Mouse (Mus musculus): Measurements from ENCODE around the gene Tmem145.

Gene Tmem145

DNA sequence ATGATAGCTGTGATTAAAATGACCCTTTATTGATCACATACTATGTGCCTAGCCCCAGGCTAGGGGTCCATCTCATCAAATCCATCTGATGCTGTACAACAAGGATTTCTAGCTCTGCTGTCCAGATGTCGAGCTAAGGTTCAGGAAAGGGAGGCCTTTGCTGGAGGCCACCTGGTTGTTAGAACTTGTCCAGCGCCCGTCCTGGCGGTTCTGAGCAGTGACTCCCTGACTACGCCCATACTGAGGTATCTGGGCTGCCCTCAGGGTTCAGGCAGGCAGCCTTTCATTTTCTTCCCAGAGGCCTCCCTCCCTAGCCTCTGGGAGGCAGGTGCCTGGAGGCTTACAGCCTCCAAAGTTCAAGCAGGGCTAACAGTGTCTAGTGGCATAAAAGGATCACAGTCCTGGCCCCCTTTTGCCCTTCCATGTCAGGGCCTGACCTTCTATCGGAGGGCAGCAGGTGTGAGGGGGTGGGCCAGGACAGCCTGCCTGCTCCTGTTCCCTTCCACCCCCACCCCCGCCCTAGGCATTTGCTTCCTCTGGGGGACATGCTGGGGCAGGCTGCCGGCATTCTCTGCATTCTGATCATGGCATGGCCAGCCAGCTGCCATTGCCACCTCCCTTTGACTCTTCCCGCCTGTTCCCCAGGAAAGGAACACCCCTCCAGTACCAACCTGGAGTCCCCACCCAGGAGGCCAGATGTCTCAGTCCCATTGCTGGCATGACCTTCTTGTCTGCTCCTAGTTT is 30.2 kb upstream of the Tmem145 start:
- DNase-seq (ENCODE audit: low spot score in 2 of 2), result no peak

- DNase-seq (ENCODE audit: low spot score in 2 of 2), result no peak
These were observed 28.5 kb upstream of the Tmem145 start for GRCm38 (mm10) chr7:25277405-25277804.

GRCm38 (mm10) chr7:25277998-25278340 is 27.9 kb upstream of the Tmem145 start:
- DNase-seq (ENCODE audit: low spot score in 2 of 2), result no peak

GRCm38 (mm10) chr7:25278341-25279075 is 27.4 kb upstream of the Tmem145 start:
- peak in 1 of 2 experiments; percentile 82 for DNase-seq (ENCODE audit: low spot score in 2 of 2)

DNA sequence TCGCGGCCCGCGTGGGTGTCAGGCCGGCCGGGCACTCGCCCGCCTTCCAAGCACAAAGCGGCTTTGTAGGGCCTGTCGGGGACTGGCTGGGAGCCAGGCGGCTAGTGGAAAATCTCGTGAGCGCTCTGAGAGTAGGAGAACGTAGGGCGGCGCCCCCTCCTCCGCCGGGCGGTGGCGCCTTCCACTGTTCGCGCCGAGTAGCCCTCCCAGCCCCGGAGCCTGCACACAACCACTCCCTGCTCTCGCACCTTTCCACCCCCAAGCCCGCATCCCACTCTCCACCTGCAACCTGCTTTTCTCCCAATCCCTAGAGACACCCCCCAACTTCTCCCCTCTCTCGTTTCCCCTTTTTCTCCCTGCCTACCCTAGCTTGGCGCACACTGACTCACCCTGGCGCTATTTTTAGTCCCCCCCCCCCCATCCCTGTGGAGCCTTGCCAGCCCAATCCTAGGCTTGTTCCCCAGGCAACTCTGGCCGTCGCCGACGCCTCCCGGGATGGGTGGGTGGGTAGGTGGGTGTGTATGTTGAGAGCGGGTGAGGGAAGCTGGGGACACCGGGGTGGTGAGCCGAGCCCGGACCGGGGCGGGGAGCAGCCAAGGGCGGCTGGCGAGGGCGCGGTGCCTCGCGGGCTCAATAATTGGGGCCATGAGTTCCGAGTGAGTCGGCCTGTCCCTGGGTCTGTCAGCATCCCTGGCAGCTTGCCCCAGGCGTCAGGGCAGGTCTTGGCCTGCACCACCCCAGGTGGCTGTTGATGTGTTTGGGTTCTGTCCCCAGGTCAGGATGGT is 26.6 kb upstream of the Tmem145 start:
- DNase-seq (ENCODE audit: low spot score in 2 of 2), result peak; percentile 80 to 91

DNA sequence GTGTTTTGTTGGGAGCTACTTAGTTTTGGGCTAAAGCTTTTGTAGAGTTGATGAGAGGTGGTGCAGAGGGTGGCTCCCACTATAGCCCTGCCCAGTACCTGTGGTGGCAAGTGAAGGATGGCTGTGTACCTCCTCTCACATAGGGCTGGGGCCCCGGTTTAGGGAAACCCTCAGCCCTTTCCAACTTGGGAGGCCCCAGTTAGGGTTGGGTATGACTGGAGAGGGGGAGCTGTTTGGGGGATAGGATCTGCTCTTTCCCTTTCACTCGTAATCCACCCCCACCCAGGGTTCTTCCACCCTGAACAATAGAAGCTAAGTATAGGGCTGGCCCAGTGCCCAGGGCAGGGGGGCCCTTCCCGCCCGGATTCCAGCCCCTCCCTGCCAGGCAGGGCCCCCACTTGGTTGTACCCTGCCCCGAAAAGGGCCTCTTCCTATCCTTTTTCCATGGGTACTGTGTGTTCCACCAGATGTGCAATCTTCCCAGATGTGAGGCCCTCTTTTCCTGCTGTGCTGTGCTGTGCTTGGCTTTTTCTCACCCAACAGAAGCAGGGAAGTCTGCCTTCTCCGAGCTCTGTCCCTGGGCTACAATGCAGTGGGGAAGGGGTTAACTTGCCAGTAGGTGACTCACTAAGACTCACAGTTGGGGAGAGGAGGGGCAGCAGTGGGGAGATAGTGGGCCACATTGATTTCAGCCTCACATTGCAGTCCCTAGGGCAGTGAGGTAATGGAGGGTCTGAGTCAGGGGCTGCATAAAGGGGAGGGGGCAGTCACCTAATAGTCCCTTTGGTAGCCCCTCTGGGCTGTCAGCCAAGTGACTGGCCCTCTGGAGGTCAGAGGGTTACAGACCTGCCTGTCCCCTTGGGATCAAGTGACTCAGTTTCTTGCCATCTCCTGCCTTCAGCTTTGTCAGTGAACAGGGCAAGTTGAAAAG is 25.8 kb upstream of the Tmem145 start:
- peak in 1 of 2 experiments; percentile 16 for DNase-seq (ENCODE audit: low spot score in 2 of 2)

DNA sequence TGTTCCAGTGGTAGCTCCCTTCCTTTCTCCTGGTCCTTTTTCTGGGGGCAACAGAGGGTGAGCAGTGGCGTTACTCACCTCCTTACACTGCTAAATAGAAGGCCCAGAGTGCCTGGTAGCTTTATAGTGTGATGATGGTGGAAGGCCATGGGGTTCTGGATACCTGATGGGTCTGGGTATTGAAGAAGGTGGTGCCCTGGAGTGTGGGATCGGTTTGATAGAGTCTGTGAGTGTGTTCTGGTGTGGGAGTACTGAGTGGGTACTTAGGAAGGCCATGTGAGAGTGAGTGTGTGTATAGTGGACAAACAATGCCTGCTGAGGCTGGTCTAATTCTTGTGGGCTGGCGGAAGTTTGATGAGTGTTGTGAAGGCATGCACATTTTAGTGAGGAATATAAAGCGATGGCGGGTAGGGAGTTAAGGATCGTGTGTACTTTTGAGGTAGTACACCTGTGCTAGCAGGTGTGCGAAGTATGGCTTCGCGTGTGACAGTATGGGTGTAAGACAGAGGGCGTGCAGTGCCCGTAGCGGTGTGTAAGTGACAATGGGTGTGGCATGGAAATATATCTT is 24.7 kb upstream of the Tmem145 start:
- DNase-seq (ENCODE audit: low spot score in 2 of 2), result peak in 1 of 2 experiments; percentile 2

- peak; percentile 95 to 97 for DNase-seq (ENCODE audit: low spot score in 2 of 2)
These were observed 23.9 kb upstream of the Tmem145 start for GRCm38 (mm10) chr7:25281734-25282601.

DNA sequence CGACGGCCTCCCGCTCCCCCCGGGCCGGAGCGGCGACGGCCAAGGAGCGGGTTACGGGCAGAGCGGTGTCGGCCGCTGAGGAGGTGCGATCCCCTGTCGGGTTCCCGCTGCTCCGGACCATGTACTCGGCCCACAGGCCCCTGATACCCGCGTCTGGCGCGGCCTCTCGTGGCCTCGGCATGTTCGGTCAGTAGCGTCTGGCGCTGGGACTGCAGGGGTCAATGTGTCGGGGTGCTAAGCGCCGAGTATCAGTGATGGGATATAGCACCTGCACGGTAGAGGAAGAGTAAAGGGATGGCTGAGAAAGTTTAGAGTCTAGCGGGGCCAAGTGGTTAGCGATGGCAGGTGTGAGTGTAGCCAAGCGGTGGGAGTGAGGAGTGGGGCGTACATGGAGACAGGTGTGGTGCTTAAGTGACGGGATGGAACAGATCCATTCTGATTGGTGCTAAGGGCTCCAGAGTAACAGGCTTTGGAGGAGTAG is 23.1 kb upstream of the Tmem145 start:
- DNase-seq (ENCODE audit: low spot score in 2 of 2), result peak in 1 of 2 experiments; percentile 48

GRCm38 (mm10) chr7:25283637-25284036 is 22.3 kb upstream of the Tmem145 start:
- no peak for DNase-seq (ENCODE audit: low spot score in 2 of 2)

DNA sequence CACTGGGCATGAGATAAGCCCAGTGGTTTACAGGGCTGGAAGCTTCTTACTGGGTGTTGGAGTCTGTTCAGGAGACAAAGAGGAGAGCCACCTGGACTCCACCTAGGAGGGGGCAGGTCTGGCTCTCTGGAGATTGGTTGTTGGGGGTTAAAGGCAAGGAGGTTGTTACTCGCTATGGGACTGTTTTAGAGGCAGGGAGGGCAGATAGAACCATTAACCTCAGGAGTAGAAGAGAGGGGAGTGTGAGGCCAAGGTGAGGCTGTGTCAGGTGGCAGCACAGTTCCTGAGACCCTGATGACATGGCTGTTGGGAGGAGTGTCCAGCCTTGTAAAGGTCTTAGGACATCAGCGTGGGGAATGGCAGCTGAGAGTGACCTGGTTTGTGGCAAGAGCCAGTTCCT is 21.7 kb upstream of the Tmem145 start:
- no peak for DNase-seq (ENCODE audit: low spot score in 2 of 2)

- no peak for DNase-seq (ENCODE audit: low spot score in 2 of 2)
These were observed 21.1 kb upstream of the Tmem145 start for GRCm38 (mm10) chr7:25284766-25285165.

GRCm38 (mm10) chr7:25285511-25286238 is 20.2 kb upstream of the Tmem145 start:
- DNase-seq (ENCODE audit: low spot score in 2 of 2), result no peak

DNA sequence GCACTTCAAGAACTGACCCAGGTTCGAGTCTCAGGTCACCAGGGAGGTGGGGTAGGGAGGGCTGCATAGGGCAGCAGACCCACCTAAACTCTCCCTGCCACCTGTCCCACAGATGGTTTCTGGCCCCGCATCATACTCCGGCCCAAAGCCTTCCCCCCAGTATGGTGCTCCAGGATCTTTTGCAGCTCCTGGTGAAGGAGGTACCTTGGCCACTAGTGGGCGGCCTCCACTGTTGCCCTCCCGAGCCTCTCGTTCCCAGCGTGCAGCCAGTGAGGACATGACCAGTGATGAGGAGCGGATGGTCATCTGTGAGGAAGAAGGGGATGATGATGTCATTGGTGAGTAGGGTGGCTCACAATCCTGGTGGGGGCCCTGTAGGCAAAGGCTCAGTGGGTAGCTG is 18.9 kb upstream of the Tmem145 start:
- DNase-seq (ENCODE audit: low spot score in 2 of 2), result no peak

DNA sequence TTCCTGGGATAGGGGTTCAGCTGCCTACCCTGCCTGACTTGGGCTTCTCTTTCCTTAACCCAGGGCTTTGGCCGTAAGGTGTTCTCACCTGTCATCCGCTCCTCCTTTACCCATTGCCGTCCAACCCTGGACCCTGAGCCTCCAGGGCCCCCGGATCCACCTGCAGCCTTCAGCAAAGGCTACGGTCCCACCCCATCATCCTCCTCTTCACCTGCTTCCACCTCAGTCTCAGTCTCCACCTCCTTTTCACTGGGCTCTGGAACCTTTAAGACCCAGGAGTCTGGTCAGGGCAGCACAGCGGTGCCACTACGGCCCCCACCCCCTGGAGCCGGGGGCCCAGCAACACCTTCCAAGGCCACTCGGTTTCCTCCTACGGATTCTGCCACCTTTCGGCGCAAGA is 17.9 kb upstream of the Tmem145 start:
- DNase-seq (ENCODE audit: low spot score in 2 of 2), result no peak

- DNase-seq (ENCODE audit: low spot score in 2 of 2), result no peak
These were observed 17.2 kb upstream of the Tmem145 start for GRCm38 (mm10) chr7:25288721-25289120.

DNA sequence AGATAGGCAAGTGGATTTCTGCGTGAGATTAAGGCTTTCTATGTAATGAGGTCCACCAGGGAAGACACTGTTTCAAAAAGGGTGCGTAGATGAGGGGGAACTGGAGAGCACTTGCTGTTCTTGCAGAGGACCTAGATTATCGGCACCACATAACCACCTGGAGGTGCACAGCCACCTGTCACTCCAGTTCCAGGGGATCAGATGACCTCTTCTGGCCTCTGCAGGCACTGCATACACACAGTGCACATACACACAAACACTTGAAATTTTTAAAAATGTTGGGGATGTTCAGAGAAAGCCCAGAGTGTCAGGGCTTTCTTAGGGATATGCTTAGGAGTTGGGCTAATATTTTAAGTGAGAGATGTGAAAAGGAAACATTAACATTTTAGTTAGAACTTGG is 16.0 kb upstream of the Tmem145 start:
- DNase-seq (ENCODE audit: low spot score in 2 of 2), result no peak

DNA sequence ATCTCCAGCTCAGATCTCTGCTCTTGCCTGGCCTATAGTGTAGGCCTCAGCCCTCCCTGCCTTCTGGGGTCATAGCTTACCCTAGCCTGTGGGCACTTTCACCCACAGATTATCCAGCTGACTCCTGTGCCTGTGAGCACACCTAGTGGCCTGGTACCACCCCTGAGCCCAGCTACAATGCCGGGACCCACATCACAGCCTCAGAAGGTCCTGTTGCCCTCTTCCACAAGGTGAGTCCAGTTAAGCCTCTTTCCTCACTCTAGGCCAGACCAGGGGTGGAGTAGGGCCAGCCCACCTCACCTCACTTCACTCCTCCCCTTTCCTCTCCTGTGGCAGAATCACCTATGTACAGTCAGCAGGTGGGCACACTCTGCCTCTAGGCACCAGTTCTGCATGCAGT is 15.4 kb upstream of the Tmem145 start:
- DNase-seq (ENCODE audit: low spot score in 2 of 2), result no peak

- no peak for DNase-seq (ENCODE audit: low spot score in 2 of 2)
These were observed 15.0 kb upstream of the Tmem145 start for GRCm38 (mm10) chr7:25290911-25291310.
